Mouse (Mus musculus) embryonic facial prominence, embryonic 11.5 days (tissue): ENCODE measurements around the gene Ms4a8a. TPM values are rescaled to one million over a fixed set of nuclear protein-coding genes. Genes with fewer than 3 reads are reported as not detected.
"Not testable (repeated sequence)": the region's sequence is repeated elsewhere in the genome, so short reads cannot be mapped to it uniquely, and the experiment has no call there.

Experiments used
- ATAC-seq: fragments of 200-750 bp; cut with Nextera tagmentation; replicated peaks from 2 replicates; pipeline ENCODE4 v1.8.0; 2017; ENCODE audit warnings: low read depth; ENCODE audit not compliant: insufficient number of reproducible peaks, low FRiP score, low TSS enrichment
- DNase-seq: peaks from one replicate; pipeline ENCODE4 v3.0.0-alpha.2; 2015; ENCODE audit warnings: low spot score
- H3K27ac ChIP-seq: fragments of 300-500 bp; sonication (generic); replicated peaks from 2 replicates; pipeline ENCODE4 v1.5.1; 2014; ENCODE audit warnings: mild to moderate bottlenecking, low read depth, low read length, control low read depth
- H3K27me3 ChIP-seq: fragments of 300-500 bp; sonication (generic); 2 replicates; pipeline ENCODE4 v1.6.1; 2014; ENCODE audit warnings: mild to moderate bottlenecking, low read length, moderate library complexity, mixed read lengths; ENCODE audit not compliant: control insufficient read depth, insufficient read depth
- H3K36me3 ChIP-seq: fragments of 300-500 bp; sonication (generic); replicated peaks from 2 replicates; pipeline ENCODE4 v1.6.1; 2014; ENCODE audit warnings: low read depth, mild to moderate bottlenecking, low read length, moderate library complexity, mixed read lengths; ENCODE audit not compliant: control insufficient read depth, insufficient read depth
- H3K4me1 ChIP-seq: fragments of 300-500 bp; sonication (generic); 2 replicates; pipeline ENCODE4 v1.6.1; 2014; ENCODE audit warnings: low read length, mixed read lengths; ENCODE audit not compliant: control insufficient read depth, insufficient read depth
- H3K4me2 ChIP-seq: fragments of 300-500 bp; sonication (generic); 2 replicates; pipeline ENCODE4 v1.6.1; 2014; ENCODE audit warnings: low read depth, mild to moderate bottlenecking, control low read depth, low read length, moderate library complexity
- H3K4me3 ChIP-seq: fragments of 300-500 bp; sonication (generic); 2 replicates; pipeline ENCODE4 v1.5.1; 2014; ENCODE audit warnings: low read depth, low read length, control low read depth
- H3K9ac ChIP-seq: fragments of 300-500 bp; sonication (generic); replicated peaks from 2 replicates; pipeline ENCODE4 v1.6.1; 2014; ENCODE audit warnings: mild to moderate bottlenecking, control low read depth, low read length
- H3K9me3 ChIP-seq: fragments of 300-500 bp; sonication (generic); replicated peaks from 2 replicates; pipeline ENCODE4 v1.6.1; 2016; ENCODE audit warnings: mild to moderate bottlenecking, low read length, inconsistent platforms, mixed read lengths; ENCODE audit not compliant: control insufficient read depth
- WGBS: fragments of 180-500 bp; shearing (Covaris S2); extraction: QIAGEN DNeasy Blood & Tissue Kit; methylation state at CpG from one replicate; pipeline ENCODE4 v1.1.7; 2014; 5-methylcytosine and 5-hydroxymethylcytosine counted together
- polyA plus RNA-seq: library from polyadenylated mRNA; unstranded; fragments of >200 nt; fragmentation: Nextera tagmentation; extraction: Ambion mirVana; gene quantifications from 2 replicates; pipeline ENCODE4 v1.2.1, GENCODE M21; 2014

The Ms4a8a gene
- not detected in 2 replicates for polyA plus RNA-seq

GRCm38 (mm10) chr19:11080934-11081333 lies at the start of gene Ms4a8a:
Gene Ms4a8a, minus strand, starts transcription at chr19:11081102.
- Histone ChIP-seq H3K4me1 (no peaks in the 10 kb centered on the region), H3K4me3 (no peak within 1 kb of the TSS), H3K9me3 (no peaks in the 10 kb centered on the region), H3K27ac (no peak within 1 kb of the TSS), H3K9ac (no peak within 1 kb of the TSS), H3K36me3 (no peaks in the 10 kb centered on the region), H3K27me3 (no peaks in the 10 kb centered on the region), H3K4me2 (no peak within 1 kb of the TSS)
- WGBS: 84% methylated on average over 4 of the region's 4 CpGs
- no peak for ATAC-seq
- no peak for DNase-seq

- H3K27me3 ChIP-seq: no peaks in the 10 kb centered on the region
- ATAC-seq (no peak), DNase-seq (no peak)
- H3K4me3 ChIP-seq: no peak overlapping the region
- no peak overlapping the region for H3K4me2 ChIP-seq
- no peaks in the 10 kb centered on the region for H3K9me3 ChIP-seq
- H3K9ac ChIP-seq: no peak overlapping the region
- no peaks in the 10 kb centered on the region for H3K4me1 ChIP-seq
- WGBS: 85% methylated on average over 1 of the region's 1 CpGs
- H3K36me3 ChIP-seq: no peaks in the 10 kb centered on the region
- H3K27ac ChIP-seq: no peak overlapping the region
These were observed 48.8 kb upstream of the Ms4a8a start for GRCm38 (mm10) chr19:11129702-11130101.

- DNase-seq: not testable (repeated sequence)
These were observed 40.1 kb upstream of the Ms4a8a start for GRCm38 (mm10) chr19:11121016-11121420.

DNA sequence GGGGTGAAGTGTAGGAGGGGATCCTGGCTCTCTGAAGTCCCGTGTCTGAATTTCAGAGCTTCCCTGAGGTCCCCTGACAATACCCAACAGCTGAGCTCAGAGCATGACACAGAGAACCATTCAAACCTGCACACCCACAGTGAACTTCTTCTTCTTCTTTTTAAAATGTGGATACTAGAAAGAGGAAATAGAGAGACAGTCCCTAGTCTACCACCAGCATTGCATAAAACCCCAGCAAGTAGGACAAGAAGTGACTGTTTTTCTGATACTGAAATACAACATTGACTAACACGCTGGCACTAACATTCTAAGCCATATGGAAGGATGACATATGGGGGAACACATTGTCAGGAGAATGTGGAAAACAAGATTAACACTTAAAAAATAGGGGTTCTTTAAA lies 38.4 kb upstream of the Ms4a8a start:
- 91% methylated on average over 2 of the region's 2 CpGs for WGBS
- ATAC-seq (no peak), DNase-seq (no peak)
- Histone ChIP-seq H3K4me2 (no peak overlapping the region), H3K27ac (no peak overlapping the region), H3K4me3 (no peak overlapping the region), H3K9me3 (no peaks in the 10 kb centered on the region), H3K27me3 (no peaks in the 10 kb centered on the region), H3K4me1 (no peaks in the 10 kb centered on the region), H3K9ac (no peak overlapping the region), H3K36me3 (no peaks in the 10 kb centered on the region)

More at GRCm38 (mm10) chr19:11121016-11121420, 40.1 kb upstream of the Ms4a8a start:
- Histone ChIP-seq H3K4me3 (peak overlapping the region; percentile 28), H3K9ac (peak overlapping the region; percentile 39; the same call in 1 of the 2 replicates), H3K4me2 (0 out of 2 replicates have a peak overlapping the region, but pooled peaks have one; percentile 19)
- H3K4me1 ChIP-seq, H3K36me3 ChIP-seq, H3K9me3 ChIP-seq, H3K27ac ChIP-seq, H3K27me3 ChIP-seq: not testable (repeated sequence)
- WGBS: 6% methylated on average over 5 of the region's 38 CpGs
- ATAC-seq: peak; percentile 99

GRCm38 (mm10) chr19:11107746-11108145 lies 26.8 kb upstream of the Ms4a8a start:
- 88% methylated on average over 3 of the region's 3 CpGs for WGBS
- Histone ChIP-seq H3K36me3 (no peaks in the 10 kb centered on the region), H3K27ac (no peak overlapping the region), H3K4me3 (no peak overlapping the region), H3K4me1 (no peaks in the 10 kb centered on the region), H3K9me3 (no peaks in the 10 kb centered on the region), H3K9ac (no peak overlapping the region), H3K27me3 (no peaks in the 10 kb centered on the region), H3K4me2 (no peak overlapping the region)
- ATAC-seq (no peak), DNase-seq (no peak)

GRCm38 (mm10) chr19:11101880-11102279 lies 21.0 kb upstream of the Ms4a8a start:
- H3K4me2 ChIP-seq: no peak overlapping the region
- H3K36me3 ChIP-seq: no peaks in the 10 kb centered on the region
- H3K9ac ChIP-seq: no peak overlapping the region
- no peaks in the 10 kb centered on the region for H3K4me1 ChIP-seq
- no peak overlapping the region for H3K27ac ChIP-seq
- ATAC-seq (no peak), DNase-seq (no peak)
- no peak overlapping the region for H3K4me3 ChIP-seq
- 83% methylated on average over 1 of the region's 1 CpGs for WGBS
- H3K9me3 ChIP-seq: no peaks in the 10 kb centered on the region
- no peaks in the 10 kb centered on the region for H3K27me3 ChIP-seq

DNA sequence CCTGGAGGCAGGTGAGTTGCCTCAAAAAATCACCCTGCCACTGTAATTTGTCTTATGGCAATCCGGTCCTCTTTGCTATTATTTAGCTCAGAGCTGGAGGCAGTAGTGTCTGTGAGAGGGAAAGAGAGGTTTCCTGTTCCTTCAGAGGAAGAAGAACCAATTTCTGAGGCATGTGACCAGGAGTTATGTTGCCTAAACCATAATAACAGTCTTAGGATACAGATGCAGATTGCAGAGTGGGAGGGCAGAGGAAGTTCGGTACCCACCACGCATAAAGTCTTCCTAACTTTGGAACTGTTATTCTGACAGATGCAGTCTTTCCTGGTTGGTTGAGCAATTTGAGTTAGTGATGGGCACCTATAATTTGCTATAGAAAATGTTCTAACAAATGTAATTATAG lies 17.5 kb upstream of the Ms4a8a start:
- H3K4me2 ChIP-seq: no peak overlapping the region
- H3K4me1 ChIP-seq: no peaks in the 10 kb centered on the region
- DNase-seq: no peak
- 81% methylated on average over 3 of the region's 3 CpGs for WGBS
- H3K27me3 ChIP-seq: no peaks in the 10 kb centered on the region
- no peaks in the 10 kb centered on the region for H3K9me3 ChIP-seq
- no peaks in the 10 kb centered on the region for H3K36me3 ChIP-seq
- ATAC-seq: no peak
- no peak overlapping the region for H3K4me3 ChIP-seq
- H3K27ac ChIP-seq: no peak overlapping the region
- no peak overlapping the region for H3K9ac ChIP-seq

GRCm38 (mm10) chr19:11092131-11092530 lies 11.2 kb upstream of the Ms4a8a start:
- peak overlapping the region; percentile 23; the same call in 1 of the 2 replicates for H3K4me3 ChIP-seq
- peak overlapping the region; percentile 34 for H3K4me2 ChIP-seq
- ATAC-seq, H3K36me3 ChIP-seq, H3K27ac ChIP-seq, H3K4me1 ChIP-seq, H3K9me3 ChIP-seq, H3K27me3 ChIP-seq, H3K9ac ChIP-seq: not testable (repeated sequence)
- WGBS: 4% methylated on average over 50 of the region's 50 CpGs
- peak; percentile 6 for DNase-seq
